Mouse (Mus musculus) E14TG2a.4 (cell line): ENCODE measurements at regions not wholly inside any gene's neighbourhood (a gene's known extent, or its start where the extent isn't known, plus 50 kb on each side); places are given as distances from the start of the nearest gene placed in this dataset.

Experiments used
- H3K27me3 ChIP-seq: 2 replicates; pipeline ENCODE4 v1.6.1; 2014; ENCODE audit warnings: low read length, control low read depth; ENCODE audit not compliant: insufficient read depth
- H3K36me3 ChIP-seq: 2 replicates; pipeline ENCODE4 v1.6.1; 2014; ENCODE audit warnings: low read length, control low read depth; ENCODE audit not compliant: insufficient read depth
- H3K4me1 ChIP-seq: replicated peaks from 2 replicates; pipeline ENCODE4 v1.6.1; 2014; ENCODE audit warnings: low read depth, low read length, control low read depth
- H3K4me3 ChIP-seq: replicated peaks from 2 replicates; pipeline ENCODE4 v1.5.1; 2014; ENCODE audit warnings: mild to moderate bottlenecking, low read length
- H3K9me3 ChIP-seq: 2 replicates; pipeline ENCODE4 v1.6.1; 2014; ENCODE audit warnings: low read length, control low read depth
- CTCF ChIP-seq: conservative IDR thresholded peaks from 2 replicates; pipeline ENCODE4 v1.5.1; 2014; ENCODE audit warnings: low read length
- NANOG ChIP-seq: IDR thresholded peaks from 2 replicates; pipeline ENCODE4 v1.6.1; 2014; ENCODE audit warnings: borderline replicate concordance, low read length, mixed read lengths
- POU5F1 ChIP-seq: IDR thresholded peaks from 2 replicates; pipeline ENCODE4 v1.6.1; 2014; ENCODE audit warnings: low read length, borderline replicate concordance

DNA sequence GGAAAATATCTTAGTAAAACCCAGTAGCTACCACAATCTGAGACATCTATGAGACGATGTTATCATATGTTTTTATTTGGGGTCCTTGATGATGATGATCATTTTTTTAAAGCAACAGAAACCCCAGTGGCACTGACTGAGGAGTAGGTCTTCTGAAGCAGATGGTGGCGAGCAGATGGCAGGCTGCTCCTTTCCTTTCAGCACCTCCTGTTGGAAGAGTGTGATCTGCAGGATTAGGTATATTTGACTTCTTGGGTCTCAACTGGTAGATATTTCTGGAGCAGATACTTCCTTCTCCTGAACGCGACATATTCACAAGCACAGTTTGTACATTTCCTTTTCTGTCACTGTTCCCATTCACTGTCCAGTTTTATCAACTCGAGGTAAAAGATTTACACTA lies 141.0 kb upstream of the Ttc14 start:
- Histone ChIP-seq H3K27me3 (no peaks in the 10 kb centered on the region), H3K9me3 (no peaks in the 10 kb centered on the region), H3K4me3 (no peak overlapping the region), H3K36me3 (no peaks in the 10 kb centered on the region), H3K4me1 (no peaks in the 10 kb centered on the region)
- TF ChIP-seq POU5F1: no peak
- TF ChIP-seq CTCF: no peak
- no peak for TF ChIP-seq NANOG
